Mouse (Mus musculus) hindbrain, embryonic 15.5 days (tissue): ENCODE data around the gene Hace1. TPM values are rescaled to one million over a fixed set of nuclear protein-coding genes. Genes with fewer than 3 reads are reported as not detected.

Experiments
- ATAC-seq: fragments of 200-750 bp; cut with Nextera tagmentation; 2 replicates; pipeline ENCODE4 v1.8.0; 2017; ENCODE audit warnings: low read depth, moderate number of reproducible peaks, moderate TSS enrichment; ENCODE audit not compliant: low FRiP score
- H3K27ac ChIP-seq: fragments of 300-500 bp; sonication (generic); replicated peaks from 2 replicates; pipeline ENCODE4 v1.5.1; 2015; ENCODE audit warnings: mild to moderate bottlenecking, inconsistent platforms
- H3K27me3 ChIP-seq: fragments of 300-500 bp; sonication (generic); 2 replicates; pipeline ENCODE4 v1.6.1; 2015; ENCODE audit warnings: control low read depth, inconsistent platforms
- H3K36me3 ChIP-seq: fragments of 300-500 bp; sonication (generic); 2 replicates; pipeline ENCODE4 v1.6.1; 2015; ENCODE audit warnings: control low read depth, inconsistent platforms
- H3K4me1 ChIP-seq: fragments of 300-500 bp; sonication (generic); replicated peaks from 2 replicates; pipeline ENCODE4 v1.6.1; 2015; ENCODE audit warnings: control low read depth, inconsistent platforms
- H3K4me2 ChIP-seq: fragments of 300-500 bp; sonication (generic); 2 replicates; pipeline ENCODE4 v1.6.1; 2015; ENCODE audit warnings: moderate library complexity, mild to moderate bottlenecking, inconsistent platforms
- H3K4me3 ChIP-seq: fragments of 300-500 bp; sonication (generic); 2 replicates; pipeline ENCODE4 v1.5.1; 2015; ENCODE audit warnings: mild to moderate bottlenecking, inconsistent platforms
- H3K9ac ChIP-seq: fragments of 300-500 bp; sonication (generic); 2 replicates; pipeline ENCODE4 v1.6.1; 2015; ENCODE audit warnings: inconsistent platforms
- H3K9me3 ChIP-seq: fragments of 300-500 bp; sonication (generic); 2 replicates; pipeline ENCODE4 v1.6.1; 2016; ENCODE audit warnings: control low read depth, inconsistent platforms
- WGBS: fragments of 180-500 bp; shearing (Covaris S2); methylation state at CpG from one replicate; pipeline ENCODE4 v1.1.7; 2015; 5-methylcytosine and 5-hydroxymethylcytosine counted together
- polyA plus RNA-seq: library from polyadenylated mRNA; unstranded; fragments of >200 nt; fragmentation: Nextera tagmentation; extraction: Ambion mirVana; gene quantifications from 2 replicates; pipeline ENCODE4 v1.2.1, GENCODE M21; 2015

Gene Hace1
- polyA plus RNA-seq, 1 experiment from 2014 or later = 12.5 TPM

- no peak overlapping the region for H3K4me2 ChIP-seq
- no peak for ATAC-seq
Observed at GRCm38 (mm10) chr10:45631995-45632394, 54.4 kb downstream of the Hace1 start.

GRCm38 (mm10) chr10:45632641-45633040, 55.0 kb downstream of the Hace1 start:
- Histone ChIP-seq H3K36me3 (no peaks in the 10 kb centered on the region), H3K4me1 (no peaks in the 10 kb centered on the region), H3K27ac (no peak overlapping the region), H3K9ac (no peak overlapping the region), H3K27me3 (no peaks in the 10 kb centered on the region), H3K4me3 (no peak overlapping the region), H3K9me3 (no peaks in the 10 kb centered on the region), H3K4me2 (no peak overlapping the region)
- 95% methylated on average over 10 of the region's 10 CpGs for WGBS
- ATAC-seq = no peak

More at GRCm38 (mm10) chr10:45631995-45632394, 54.4 kb downstream of the Hace1 start:
- Histone ChIP-seq H3K27ac (no peak overlapping the region), H3K9me3 (no peaks in the 10 kb centered on the region), H3K36me3 (no peaks in the 10 kb centered on the region), H3K4me1 (no peaks in the 10 kb centered on the region), H3K9ac (no peak overlapping the region), H3K4me3 (no peak overlapping the region), H3K27me3 (no peaks in the 10 kb centered on the region)
- 91% methylated on average over 3 of the region's 3 CpGs for WGBS

- no peak overlapping the region for H3K4me3 ChIP-seq
- 89% methylated on average over 3 of the region's 3 CpGs for WGBS
- H3K9me3 ChIP-seq = no peaks in the 10 kb centered on the region
- no peak overlapping the region for H3K9ac ChIP-seq
- H3K4me2 ChIP-seq = no peak overlapping the region
- H3K27ac ChIP-seq = no peak overlapping the region
- H3K4me1 ChIP-seq = no peaks in the 10 kb centered on the region
- 0 out of 2 replicates have a peak, but pooled peaks cover 3% of the 10 kb centered on the region for H3K36me3 ChIP-seq
- no peak for ATAC-seq
- H3K27me3 ChIP-seq = no peaks in the 10 kb centered on the region
Observed at GRCm38 (mm10) chr10:45635201-45635600, 57.6 kb downstream of the Hace1 start.

GRCm38 (mm10) chr10:45639762-45640161, 62.1 kb downstream of the Hace1 start:
- H3K9me3 ChIP-seq = no peaks in the 10 kb centered on the region
- no peak overlapping the region for H3K9ac ChIP-seq
- H3K4me1 ChIP-seq = no peaks in the 10 kb centered on the region
- H3K27me3 ChIP-seq = no peaks in the 10 kb centered on the region
- ATAC-seq = no peak
- H3K4me2 ChIP-seq = no peak overlapping the region
- H3K4me3 ChIP-seq = no peak overlapping the region
- H3K36me3 ChIP-seq = peaks cover 7% of the 10 kb centered on the region
- H3K27ac ChIP-seq = no peak overlapping the region

- H3K9ac ChIP-seq = no peak overlapping the region
- H3K4me1 ChIP-seq = no peaks in the 10 kb centered on the region
- no peak overlapping the region for H3K4me3 ChIP-seq
- H3K9me3 ChIP-seq = no peaks in the 10 kb centered on the region
- no peak overlapping the region for H3K27ac ChIP-seq
- H3K36me3 ChIP-seq = 0 out of 2 replicates have a peak, but pooled peaks cover 8% of the 10 kb centered on the region
- WGBS = 95% methylated on average over 2 of the region's 2 CpGs
- H3K4me2 ChIP-seq = no peak overlapping the region
- H3K27me3 ChIP-seq = no peaks in the 10 kb centered on the region
- ATAC-seq = no peak
Observed at GRCm38 (mm10) chr10:45654026-45654425, 76.4 kb downstream of the Hace1 start.

GRCm38 (mm10) chr10:45662015-45662414, 84.4 kb downstream of the Hace1 start:
- Histone ChIP-seq H3K27ac (no peak overlapping the region), H3K9ac (no peak overlapping the region), H3K4me2 (no peak overlapping the region), H3K36me3 (peaks cover 10% of the 10 kb centered on the region; the same call in 1 of the 2 replicates), H3K9me3 (no peaks in the 10 kb centered on the region), H3K27me3 (no peaks in the 10 kb centered on the region), H3K4me3 (no peak overlapping the region), H3K4me1 (no peaks in the 10 kb centered on the region)
- no peak for ATAC-seq
- 93% methylated on average over 9 of the region's 9 CpGs for WGBS

- Histone ChIP-seq H3K36me3 (peaks cover 10% of the 10 kb centered on the region; the same call in 1 of the 2 replicates), H3K4me1 (no peaks in the 10 kb centered on the region), H3K4me2 (no peak overlapping the region), H3K9ac (no peak overlapping the region), H3K27ac (no peak overlapping the region), H3K4me3 (no peak overlapping the region), H3K9me3 (no peaks in the 10 kb centered on the region), H3K27me3 (no peaks in the 10 kb centered on the region)
- 98% methylated on average over 2 of the region's 2 CpGs for WGBS
- no peak for ATAC-seq
Observed at GRCm38 (mm10) chr10:45668266-45668665, 90.6 kb downstream of the Hace1 start.

- H3K4me1 ChIP-seq = no peaks in the 10 kb centered on the region
- no peak for ATAC-seq
- H3K9ac ChIP-seq = no peak overlapping the region
- no peak overlapping the region for H3K27ac ChIP-seq
- H3K9me3 ChIP-seq = no peaks in the 10 kb centered on the region
- H3K4me3 ChIP-seq = no peak overlapping the region
- no peak overlapping the region for H3K4me2 ChIP-seq
- H3K36me3 ChIP-seq = no peaks in the 10 kb centered on the region; the same call in 1 of the 2 replicates
- no peaks in the 10 kb centered on the region for H3K27me3 ChIP-seq
Observed at GRCm38 (mm10) chr10:45676796-45677195, 99.2 kb downstream of the Hace1 start.

GRCm38 (mm10) chr10:45686191-45686590, 108.6 kb downstream of the Hace1 start:
- no peak for ATAC-seq
- Histone ChIP-seq H3K27me3 (no peaks in the 10 kb centered on the region), H3K4me2 (no peak overlapping the region), H3K36me3 (no peaks in the 10 kb centered on the region), H3K9me3 (no peaks in the 10 kb centered on the region), H3K4me3 (no peak overlapping the region), H3K27ac (no peak overlapping the region), H3K9ac (no peak overlapping the region), H3K4me1 (no peaks in the 10 kb centered on the region)
- 94% methylated on average over 1 of the region's 1 CpGs for WGBS

- no peaks in the 10 kb centered on the region for H3K27me3 ChIP-seq
- no peaks in the 10 kb centered on the region for H3K9me3 ChIP-seq
- no peaks in the 10 kb centered on the region for H3K36me3 ChIP-seq
- H3K4me1 ChIP-seq = no peaks in the 10 kb centered on the region; the same call in 1 of the 2 replicates
- H3K27ac ChIP-seq = no peak overlapping the region
- H3K4me2 ChIP-seq = no peak overlapping the region
- H3K9ac ChIP-seq = no peak overlapping the region
- no peak for ATAC-seq
- H3K4me3 ChIP-seq = no peak overlapping the region
Observed at GRCm38 (mm10) chr10:45694931-45695330, 117.3 kb downstream of the Hace1 start.

GRCm38 (mm10) chr10:45695522-45695921, 117.9 kb downstream of the Hace1 start:
- 98% methylated on average over 1 of the region's 1 CpGs for WGBS
- no peaks in the 10 kb centered on the region; the same call in 1 of the 2 replicates for H3K4me1 ChIP-seq
- ATAC-seq = no peak
- H3K4me3 ChIP-seq = no peak overlapping the region
- no peak overlapping the region for H3K9ac ChIP-seq
- no peaks in the 10 kb centered on the region for H3K9me3 ChIP-seq
- no peaks in the 10 kb centered on the region for H3K36me3 ChIP-seq
- H3K27ac ChIP-seq = no peak overlapping the region
- no peak overlapping the region for H3K4me2 ChIP-seq
- no peaks in the 10 kb centered on the region for H3K27me3 ChIP-seq

- 85% methylated on average over 3 of the region's 3 CpGs for WGBS
- Histone ChIP-seq H3K27me3 (no peaks in the 10 kb centered on the region), H3K9me3 (no peaks in the 10 kb centered on the region), H3K4me1 (no peaks in the 10 kb centered on the region; the same call in 1 of the 2 replicates), H3K36me3 (peaks cover 4% of the 10 kb centered on the region), H3K9ac (no peak overlapping the region), H3K27ac (no peak overlapping the region), H3K4me3 (no peak overlapping the region), H3K4me2 (no peak overlapping the region)
- ATAC-seq = no peak
Observed at GRCm38 (mm10) chr10:45698930-45699329, 121.3 kb downstream of the Hace1 start.

GRCm38 (mm10) chr10:45706849-45707248, 129.2 kb downstream of the Hace1 start:
- H3K36me3 ChIP-seq = no peaks in the 10 kb centered on the region
- ATAC-seq = no peak
- H3K4me1 ChIP-seq = no peaks in the 10 kb centered on the region
- H3K9me3 ChIP-seq = no peaks in the 10 kb centered on the region
- no peak overlapping the region for H3K9ac ChIP-seq
- no peak overlapping the region for H3K4me2 ChIP-seq
- H3K27ac ChIP-seq = no peak overlapping the region
- 88% methylated on average over 2 of the region's 2 CpGs for WGBS
- no peak overlapping the region for H3K4me3 ChIP-seq
- no peaks in the 10 kb centered on the region for H3K27me3 ChIP-seq
